Mouse (Mus musculus) kidney, embryonic 15.5 days (tissue): ENCODE data around the gene Ano9. TPM values are rescaled to one million over a fixed set of nuclear protein-coding genes. Genes with fewer than 3 reads are reported as not detected.

Source experiments
- ATAC-seq: fragments of 200-750 bp; cut with Nextera tagmentation; replicated peaks from 2 replicates; pipeline ENCODE4 v1.8.0; 2017; ENCODE audit warnings: moderate TSS enrichment; ENCODE audit not compliant: low FRiP score
- H3K27ac ChIP-seq: fragments of 300-500 bp; sonication (generic); 2 replicates; pipeline ENCODE4 v1.5.1; 2015; ENCODE audit warnings: mild to moderate bottlenecking, inconsistent platforms
- H3K27me3 ChIP-seq: fragments of 300-500 bp; sonication (generic); 2 replicates; pipeline ENCODE4 v1.6.1; 2015; ENCODE audit warnings: inconsistent platforms
- H3K36me3 ChIP-seq: fragments of 300-500 bp; sonication (generic); 2 replicates; pipeline ENCODE4 v1.6.1; 2015; ENCODE audit warnings: inconsistent platforms
- H3K4me1 ChIP-seq: fragments of 300-500 bp; sonication (generic); 2 replicates; pipeline ENCODE4 v1.6.1; 2015; ENCODE audit warnings: inconsistent platforms
- H3K4me2 ChIP-seq: fragments of 300-500 bp; sonication (generic); 2 replicates; pipeline ENCODE4 v1.6.1; 2015; ENCODE audit warnings: moderate library complexity, mild to moderate bottlenecking, inconsistent platforms
- H3K4me3 ChIP-seq: fragments of 300-500 bp; sonication (generic); replicated peaks from 2 replicates; pipeline ENCODE4 v1.5.1; 2015; ENCODE audit warnings: mild to moderate bottlenecking, inconsistent platforms
- H3K9ac ChIP-seq: fragments of 300-500 bp; sonication (generic); 2 replicates; pipeline ENCODE4 v1.6.1; 2015; ENCODE audit warnings: mild to moderate bottlenecking, inconsistent platforms
- H3K9me3 ChIP-seq: fragments of 300-500 bp; sonication (generic); replicated peaks from 2 replicates; pipeline ENCODE4 v1.6.1; 2016; ENCODE audit warnings: inconsistent platforms
- WGBS: fragments of 180-500 bp; shearing (Covaris S2); methylation state at CpG from one replicate; pipeline ENCODE4 v1.1.7; 2015; ENCODE audit warnings: mixed read lengths; 5-methylcytosine and 5-hydroxymethylcytosine counted together
- polyA plus RNA-seq: library from polyadenylated mRNA; unstranded; fragments of >200 nt; fragmentation: Nextera tagmentation; extraction: Ambion mirVana; gene quantifications from 2 replicates; pipeline ENCODE4 v1.2.1, GENCODE M21; 2015

Gene Ano9
- polyA plus RNA-seq, 1 experiment from 2014 or later, result 6.0 TPM

GRCm38 (mm10) chr7:141060426-141061242, 57.0 kb downstream of the Ano9 start, which contains the start of gene B4galnt4:
TSS of gene B4galnt4 (plus strand) at chr7:141061104.
- under 1% methylated on average over 72 of the region's 72 CpGs for WGBS
- H3K27me3 ChIP-seq, result peaks cover 9% of the 10 kb centered on the region
- H3K4me3 ChIP-seq, result peak within 1 kb of the TSS; percentile 77
- ATAC-seq, result peak; percentile 96
- H3K9me3 ChIP-seq, result no peaks in the 10 kb centered on the region
- peak within 1 kb of the TSS; percentile 72 for H3K9ac ChIP-seq
- peaks cover 18% of the 10 kb centered on the region for H3K36me3 ChIP-seq
- peaks cover 26% of the 10 kb centered on the region for H3K4me1 ChIP-seq
- peak within 1 kb of the TSS; percentile 42; the same call in 1 of the 2 replicates for H3K27ac ChIP-seq
- peak within 1 kb of the TSS; percentile 98 for H3K4me2 ChIP-seq

DNA sequence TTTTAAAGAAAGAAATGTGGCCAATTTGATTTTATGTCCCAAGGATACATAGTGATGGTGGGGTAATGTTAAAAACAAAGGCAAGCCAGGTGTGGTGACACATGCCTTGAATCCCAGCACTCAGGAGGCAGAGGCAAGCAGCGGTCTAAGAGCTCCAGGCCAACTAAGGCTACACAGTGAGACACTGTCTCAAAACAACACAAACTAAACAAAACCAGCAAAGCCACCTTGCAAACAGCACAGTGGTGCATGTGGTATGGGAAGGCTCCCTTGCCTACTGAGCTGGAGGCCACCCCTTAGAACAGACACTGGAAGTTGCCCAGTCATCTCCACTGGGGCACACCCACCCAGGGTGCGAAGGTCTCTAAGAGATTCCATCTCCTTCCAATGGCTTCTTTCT, 57.7 kb downstream of the Ano9 start:
- Histone ChIP-seq H3K4me2 (peak overlapping the region; percentile 98), H3K4me3 (peak overlapping the region; percentile 77), H3K36me3 (peaks cover 11% of the 10 kb centered on the region), H3K27me3 (peaks cover 9% of the 10 kb centered on the region), H3K27ac (no peak overlapping the region), H3K9me3 (no peaks in the 10 kb centered on the region), H3K4me1 (peaks cover 26% of the 10 kb centered on the region), H3K9ac (no peak overlapping the region)
- 62% methylated on average over 2 of the region's 2 CpGs for WGBS
- no peak for ATAC-seq

DNA sequence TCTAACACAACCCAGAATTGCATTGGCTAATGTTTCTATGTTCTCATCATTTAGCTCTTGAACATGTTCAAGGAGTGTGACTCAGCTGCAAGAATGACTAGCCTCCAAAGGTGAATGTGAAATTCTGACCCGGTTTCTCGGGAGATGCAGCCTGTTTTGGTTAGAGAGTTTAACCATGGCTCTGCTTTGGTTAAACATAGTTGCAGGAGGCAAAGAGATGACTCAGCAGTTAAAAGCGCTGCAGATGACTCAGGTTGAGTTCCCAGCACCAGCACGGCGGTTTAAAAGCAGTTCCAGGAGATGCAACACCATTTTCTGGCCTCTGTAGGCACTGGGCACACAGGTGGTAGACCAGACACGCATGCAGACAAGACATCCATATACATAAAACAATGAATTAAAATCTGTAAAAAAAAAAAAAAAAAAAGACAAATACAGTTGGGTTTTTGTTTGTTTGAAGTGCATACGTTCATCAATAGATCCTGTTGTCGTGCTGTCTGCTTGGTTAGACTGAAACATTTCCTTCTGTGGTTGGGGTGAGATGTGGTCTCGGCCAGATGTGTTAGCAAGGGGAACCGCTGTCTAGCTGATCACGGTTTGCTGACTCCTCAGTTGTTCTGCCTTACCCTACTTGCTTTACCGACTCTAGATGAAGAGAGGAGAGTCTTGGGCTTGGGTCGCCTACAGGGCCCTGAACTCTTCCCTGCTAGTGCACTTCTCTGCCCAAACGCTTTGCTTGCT, 58.8 kb downstream of the Ano9 start:
- Histone ChIP-seq H3K4me1 (peaks cover 23% of the 10 kb centered on the region), H3K36me3 (peaks cover under 1% of the 10 kb centered on the region; the same call in 1 of the 2 replicates), H3K27me3 (peaks cover 9% of the 10 kb centered on the region), H3K9me3 (no peaks in the 10 kb centered on the region), H3K9ac (no peak overlapping the region), H3K27ac (no peak overlapping the region), H3K4me2 (no peak overlapping the region), H3K4me3 (no peak overlapping the region)
- no peak for ATAC-seq
- WGBS, result 88% methylated on average over 14 of the region's 14 CpGs

DNA sequence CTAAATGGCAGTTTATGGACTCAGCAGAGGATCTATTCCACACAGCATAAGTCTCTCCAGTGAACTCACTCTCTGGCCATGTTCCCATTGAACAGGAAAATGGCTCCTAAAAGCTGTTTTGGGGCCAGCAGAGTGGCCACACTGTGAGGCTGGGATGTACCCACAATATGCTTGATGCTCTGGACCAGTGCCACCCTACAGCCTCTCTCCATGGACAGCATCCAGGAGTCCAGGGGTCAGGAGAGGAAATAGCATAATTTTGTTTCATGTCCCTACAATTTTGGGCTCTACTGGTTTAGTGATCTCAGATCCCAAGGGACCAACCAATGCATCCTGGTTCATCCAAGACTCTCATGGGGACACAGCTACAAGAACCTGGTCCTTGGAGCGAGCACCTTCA, 60.1 kb downstream of the Ano9 start:
- no peak overlapping the region for H3K27ac ChIP-seq
- H3K9ac ChIP-seq, result no peak overlapping the region
- peaks cover 9% of the 10 kb centered on the region for H3K27me3 ChIP-seq
- no peak for ATAC-seq
- H3K4me3 ChIP-seq, result no peak overlapping the region
- no peaks in the 10 kb centered on the region for H3K9me3 ChIP-seq
- H3K4me2 ChIP-seq, result no peak overlapping the region
- H3K4me1 ChIP-seq, result peaks cover 21% of the 10 kb centered on the region
- no peaks in the 10 kb centered on the region for H3K36me3 ChIP-seq
- 91% methylated on average over 1 of the region's 1 CpGs for WGBS

DNA sequence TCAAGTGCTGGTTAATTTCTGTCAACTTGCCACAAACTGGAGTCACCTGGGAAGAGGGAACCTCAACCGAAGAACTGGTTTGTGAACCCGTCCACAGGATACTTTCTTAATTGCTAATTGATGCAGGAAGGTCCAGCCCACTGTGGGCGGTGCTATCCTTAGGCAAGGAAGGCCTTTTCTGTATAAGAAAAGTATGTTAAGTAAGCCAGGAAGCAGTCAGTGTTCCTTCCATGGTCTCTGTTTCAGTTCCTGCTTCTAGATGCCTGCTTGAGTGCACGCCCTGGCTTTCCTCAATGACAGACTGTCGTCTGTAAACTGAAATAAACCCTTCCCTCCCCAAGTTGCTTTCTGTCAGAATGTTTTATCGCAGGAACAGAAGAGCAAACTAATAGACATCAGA, 60.6 kb downstream of the Ano9 start:
- no peak overlapping the region for H3K4me2 ChIP-seq
- H3K4me3 ChIP-seq, result no peak overlapping the region
- no peaks in the 10 kb centered on the region for H3K9me3 ChIP-seq
- no peak overlapping the region for H3K9ac ChIP-seq
- H3K27ac ChIP-seq, result no peak overlapping the region
- no peak for ATAC-seq
- H3K4me1 ChIP-seq, result peaks cover 16% of the 10 kb centered on the region
- H3K27me3 ChIP-seq, result peaks cover 9% of the 10 kb centered on the region
- 86% methylated on average over 6 of the region's 6 CpGs for WGBS
- H3K36me3 ChIP-seq, result no peaks in the 10 kb centered on the region

- peaks cover 6% of the 10 kb centered on the region; the same call in 1 of the 2 replicates for H3K27me3 ChIP-seq
- H3K27ac ChIP-seq, result no peak overlapping the region
- H3K36me3 ChIP-seq, result no peaks in the 10 kb centered on the region
- 84% methylated on average over 4 of the region's 4 CpGs for WGBS
- H3K4me3 ChIP-seq, result no peak overlapping the region
- no peak overlapping the region for H3K4me2 ChIP-seq
- no peaks in the 10 kb centered on the region for H3K9me3 ChIP-seq
- ATAC-seq, result no peak
- H3K4me1 ChIP-seq, result peaks cover 7% of the 10 kb centered on the region
- no peak overlapping the region for H3K9ac ChIP-seq
These were observed 61.8 kb downstream of the Ano9 start for GRCm38 (mm10) chr7:141055785-141056184.

DNA sequence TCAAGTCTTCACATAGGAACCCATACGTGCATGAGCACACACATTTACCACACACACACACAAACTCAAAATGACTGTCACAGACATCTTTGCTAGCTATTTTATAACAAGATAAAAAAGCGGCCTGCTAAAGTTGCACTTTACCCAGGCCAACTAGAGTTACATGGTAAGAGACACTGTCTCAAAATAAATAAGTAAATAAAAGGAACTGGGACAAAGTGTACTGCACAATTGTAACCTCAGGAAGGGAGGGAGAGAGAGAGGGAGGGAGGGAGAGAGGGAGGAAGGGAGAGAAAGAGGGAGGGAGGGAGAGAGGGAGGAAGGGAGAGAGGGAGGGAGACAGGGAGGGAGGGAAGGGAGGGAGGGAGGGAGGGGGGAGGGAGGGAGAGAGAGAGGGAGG, 65.2 kb downstream of the Ano9 start:
- Histone ChIP-seq H3K4me1 (peaks cover 11% of the 10 kb centered on the region), H3K9ac (no peak overlapping the region), H3K4me3 (no peak overlapping the region), H3K27ac (no peak overlapping the region), H3K4me2 (no peak overlapping the region), H3K36me3 (no peaks in the 10 kb centered on the region), H3K9me3 (no peaks in the 10 kb centered on the region), H3K27me3 (no peaks in the 10 kb centered on the region)
- no peak for ATAC-seq
- 82% methylated on average over 2 of the region's 2 CpGs for WGBS

- no peak for ATAC-seq
- H3K9me3 ChIP-seq, result no peaks in the 10 kb centered on the region
- peaks cover 15% of the 10 kb centered on the region for H3K4me1 ChIP-seq
- no peak overlapping the region for H3K4me3 ChIP-seq
- H3K27ac ChIP-seq, result no peak overlapping the region
- 87% methylated on average over 4 of the region's 4 CpGs for WGBS
- H3K4me2 ChIP-seq, result no peak overlapping the region
- H3K27me3 ChIP-seq, result no peaks in the 10 kb centered on the region
- H3K36me3 ChIP-seq, result no peaks in the 10 kb centered on the region
- no peak overlapping the region for H3K9ac ChIP-seq
These were observed 65.6 kb downstream of the Ano9 start for GRCm38 (mm10) chr7:141052016-141052415.

Other genes starting within 250 kb of the Ano9 start
- gene Psmd13, start 235.8 kb downstream of the Ano9 start, polyA plus RNA-seq, result 241 and 246 TPM in 2 replicates
- 32.5 and 36.3 TPM in 2 replicates for gene Sirt3, start 235.5 kb downstream of the Ano9 start, polyA plus RNA-seq
- gene Cox8b, start 217.4 kb downstream of the Ano9 start, polyA plus RNA-seq, result 3.9 and 4.8 TPM in 2 replicates
- gene Nlrp6, start 196.9 kb downstream of the Ano9 start, polyA plus RNA-seq, result 1.1 and 1.2 TPM in 2 replicates
- gene Pgghg, start 176.4 kb downstream of the Ano9 start, polyA plus RNA-seq, result 19.5 and 23.5 TPM in 2 replicates
- 4.3 and 21.7 TPM in 2 replicates for gene Ifitm5, start 167.5 kb downstream of the Ano9 start, polyA plus RNA-seq
- 0.39 TPM in 1 of 2 replicates, not detected in the other for gene Gm45717, start 161.9 kb downstream of the Ano9 start, polyA plus RNA-seq
- gene Ifitm2, start 161.8 kb downstream of the Ano9 start, polyA plus RNA-seq, result 897 and 954 TPM in 2 replicates
- gene Ifitm1, start 150.6 kb downstream of the Ano9 start, polyA plus RNA-seq, result 55.2 and 59.7 TPM in 2 replicates
- gene Ifitm3, start 107.0 kb downstream of the Ano9 start, polyA plus RNA-seq, result 187 and 205 TPM in 2 replicates
- 1.3 and 2.2 TPM in 2 replicates for gene Ifitm6, start 99.9 kb downstream of the Ano9 start, polyA plus RNA-seq
- not detected in 2 replicates for gene Gm17387, start 88.7 kb downstream of the Ano9 start, polyA plus RNA-seq
- gene B4galnt4, start 56.7 kb downstream of the Ano9 start, polyA plus RNA-seq, result 12.4 and 15.4 TPM in 2 replicates
- gene Pkp3, start 39.6 kb downstream of the Ano9 start, polyA plus RNA-seq, result 7.8 and 7.9 TPM in 2 replicates
- 20.8 and 24.7 TPM in 2 replicates for gene Sigirr, start 17.2 kb downstream of the Ano9 start, polyA plus RNA-seq
- gene Ptdss2, start 4.6 kb upstream of the Ano9 start, polyA plus RNA-seq, result 79.9 and 83.4 TPM in 2 replicates
- gene Rnh1, start 55.1 kb upstream of the Ano9 start, polyA plus RNA-seq, result 115 and 122 TPM in 2 replicates
- 92.1 and 98.0 TPM in 2 replicates for gene Hras, start 76.2 kb upstream of the Ano9 start, polyA plus RNA-seq
- 10.3 and 13.9 TPM in 2 replicates for gene Lrrc56, start 76.4 kb upstream of the Ano9 start, polyA plus RNA-seq
- gene Lmntd2, start 96.3 kb upstream of the Ano9 start, polyA plus RNA-seq, result 3.4 and 3.5 TPM in 2 replicates
- 57.5 and 66.9 TPM in 2 replicates for gene Rassf7, start 98.1 kb upstream of the Ano9 start, polyA plus RNA-seq
- 73.1 and 78.3 TPM in 2 replicates for gene Phrf1, start 111.0 kb upstream of the Ano9 start, polyA plus RNA-seq
- 3.5 and 3.8 TPM in 2 replicates for gene Irf7, start 148.7 kb upstream of the Ano9 start, polyA plus RNA-seq
- 8.2 and 8.6 TPM in 2 replicates for gene Cdhr5, start 159.0 kb upstream of the Ano9 start, polyA plus RNA-seq
- gene Sct, start 161.3 kb upstream of the Ano9 start, polyA plus RNA-seq, result 41.1 and 43.5 TPM in 2 replicates
- 1.4 and 1.8 TPM in 2 replicates for gene Drd4, start 174.2 kb upstream of the Ano9 start, polyA plus RNA-seq
- gene Deaf1, start 209.9 kb upstream of the Ano9 start, polyA plus RNA-seq, result 68.2 and 81.1 TPM in 2 replicates
- gene Tmem80, start 209.9 kb upstream of the Ano9 start, polyA plus RNA-seq, result 52.8 and 54.4 TPM in 2 replicates
- 33.1 and 39.6 TPM in 2 replicates for gene Eps8l2, start 221.1 kb upstream of the Ano9 start, polyA plus RNA-seq